Mouse (Mus musculus) ES-E14 (cell line): ENCODE measurements around the gene Erich3.

ENCODE experiments used
- CHD2 ChIP-seq: IDR thresholded peaks from 2 replicates; pipeline ENCODE4 v1.6.1; 2014; ENCODE audit warnings: mild to moderate bottlenecking, low read depth, low read length, inconsistent platforms
- HCFC1 ChIP-seq: IDR thresholded peaks from 2 replicates; pipeline ENCODE4 v1.6.1; 2012; ENCODE audit warnings: low read length, inconsistent platforms, borderline replicate concordance; ENCODE audit not compliant: insufficient read depth
- MAFK ChIP-seq: IDR thresholded peaks from 2 replicates; pipeline ENCODE4 v1.6.1; 2014; ENCODE audit warnings: mild to moderate bottlenecking, low read depth, low read length, inconsistent platforms; ENCODE audit not compliant: insufficient read depth
- ZC3H11A ChIP-seq: IDR thresholded peaks from 2 replicates; pipeline ENCODE4 v1.6.1; 2012; ENCODE audit warnings: low read depth, mild to moderate bottlenecking, inconsistent platforms, low read length, borderline replicate concordance
- ZNF384 ChIP-seq: IDR thresholded peaks from 2 replicates; pipeline ENCODE4 v1.6.1; 2012; ENCODE audit warnings: low read depth, low read length, inconsistent platforms

DNA sequence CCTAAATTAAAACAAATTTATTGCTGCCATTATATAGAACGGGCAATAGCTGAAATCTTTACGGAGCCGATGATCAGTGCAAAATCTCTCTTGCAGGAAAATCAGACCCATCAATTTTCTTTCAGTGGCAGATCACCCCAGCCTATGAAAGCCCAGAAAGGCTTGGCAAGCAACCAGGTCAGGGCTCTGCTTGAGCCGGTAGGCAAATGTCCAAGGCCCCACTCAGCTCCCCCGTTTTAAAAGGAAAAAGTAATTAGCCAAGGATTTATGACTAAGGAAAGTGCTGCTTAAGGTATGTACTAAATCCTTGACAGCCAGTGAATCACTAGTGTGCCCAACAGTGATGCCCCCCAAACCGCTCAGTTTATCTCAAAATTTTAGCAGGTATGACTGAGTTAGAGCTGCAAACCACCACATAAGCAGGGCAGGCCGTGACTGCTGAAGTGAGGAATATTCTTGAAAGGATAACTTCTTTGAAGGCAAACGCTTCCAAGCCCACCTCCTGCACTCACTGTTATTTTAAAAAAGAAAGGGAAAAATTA, 137.3 kb downstream of the Erich3 start:
- no peak for TF ChIP-seq CHD2
- no peak for TF ChIP-seq HCFC1
- no peak for TF ChIP-seq MAFK
- TF ChIP-seq ZNF384: no peak
- TF ChIP-seq ZC3H11A: no peak
